Mouse (Mus musculus) T-helper 2 cell (primary cell): ENCODE results near the gene Il17rb.

Source experiments
- in situ Hi-C: fragments of 300-600 bp; cut with MboI, MseI; formaldehyde crosslinking; loops from one replicate; pipeline ENCODE4 v1.15.1; 2025; ENCODE audit warnings: high pct_unique_total_duplicates

Il17rb gene

GRCm38 (mm10) chr14:30016666-30017065, 8.0 kb upstream of the Il17rb start:
- in situ Hi-C loops = no loop called here

DNA sequence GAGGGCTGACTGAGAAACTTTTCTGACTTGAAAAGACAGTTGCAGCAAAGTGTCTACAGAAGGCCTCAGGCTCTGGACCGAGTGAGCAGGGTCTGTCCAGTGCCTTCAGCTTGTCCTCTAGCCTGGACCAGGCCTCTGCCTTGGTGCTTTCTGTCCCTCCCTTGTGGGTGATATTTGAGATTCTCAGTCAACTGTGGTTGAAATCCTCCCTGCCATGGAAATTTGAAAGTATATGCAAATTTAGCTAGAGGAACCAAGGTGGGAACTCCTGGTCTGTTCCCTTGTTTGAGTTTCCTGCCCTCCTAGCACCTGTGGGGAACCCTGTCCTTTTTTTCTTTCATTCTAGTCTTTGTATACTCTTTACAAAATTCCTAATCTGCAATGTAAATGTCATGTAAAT, 6.3 kb upstream of the Il17rb start:
- in situ Hi-C loops = no loop called here

- in situ Hi-C loops = no loop called here
These were observed 5.8 kb upstream of the Il17rb start for GRCm38 (mm10) chr14:30014487-30014886.

DNA sequence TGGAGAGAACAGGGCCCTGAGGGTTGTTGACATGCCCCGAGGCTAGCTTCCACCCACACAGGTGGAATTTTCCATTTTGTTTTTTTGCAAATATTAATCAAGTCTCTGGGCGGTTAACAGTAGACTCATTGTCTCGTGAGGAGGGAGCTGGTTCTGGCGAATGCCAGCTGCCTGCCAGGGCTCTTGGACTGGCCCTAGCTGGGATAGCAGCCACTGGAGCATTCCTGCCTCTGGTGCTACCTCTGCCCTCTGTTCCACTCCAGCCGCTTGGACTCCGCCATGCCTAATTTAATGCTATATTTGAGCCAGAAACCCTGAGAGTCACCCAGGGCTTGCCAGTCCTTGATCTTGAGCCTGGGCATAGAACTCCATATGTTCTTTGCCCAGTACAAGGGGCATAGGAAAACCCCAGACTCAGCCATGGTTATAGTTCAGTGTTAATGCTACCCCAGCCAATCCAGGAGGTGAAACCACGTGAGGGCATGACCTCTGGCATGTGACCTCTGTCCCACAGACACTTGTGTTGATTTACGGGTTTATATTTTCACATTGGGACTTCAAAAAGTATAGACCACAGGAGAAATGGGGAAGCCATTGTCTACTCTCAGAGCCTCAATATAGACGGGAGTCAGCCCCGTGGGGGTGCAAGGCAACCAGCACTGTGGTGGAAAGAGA, 3.3 kb upstream of the Il17rb start:
- in situ Hi-C loops = no loop called here

- in situ Hi-C loops = no loop called here
These were observed 1.3 kb upstream of the Il17rb start for GRCm38 (mm10) chr14:30009864-30010560.

GRCm38 (mm10) chr14:29999475-29999811, 9.3 kb downstream of the Il17rb start:
- in situ Hi-C loops = loop anchor here (25.0 kb wide), 1 partner anchor 1263 kb away; the partner anchor contains the start of genes Bap1 and Phf7

- in situ Hi-C loops = loop anchor here (25.0 kb wide), 1 partner anchor 1263 kb away; the partner anchor contains the start of genes Bap1 and Phf7
These were observed 9.8 kb downstream of the Il17rb start for GRCm38 (mm10) chr14:29998747-29999474.

DNA sequence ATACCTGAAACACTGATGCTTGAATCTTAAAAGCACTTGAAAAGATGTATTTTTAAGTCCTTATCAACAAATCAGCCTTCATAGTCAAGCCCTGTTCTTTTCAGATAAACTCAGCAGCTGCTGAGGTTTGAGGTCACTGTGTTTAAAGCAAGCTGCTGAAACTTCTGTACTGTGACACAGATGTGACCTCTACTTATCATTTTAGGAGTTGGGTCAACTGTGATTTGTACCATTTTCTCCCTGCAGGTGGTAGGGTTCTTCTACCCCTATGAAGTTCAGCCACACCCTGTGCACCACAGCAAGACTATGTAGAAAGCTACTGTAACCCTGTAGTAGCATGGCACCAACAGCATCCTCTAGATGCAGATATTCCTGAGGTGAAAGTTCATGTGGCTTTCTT, 11.4 kb downstream of the Il17rb start:
- in situ Hi-C loops = loop anchor here (25.0 kb wide), 1 partner anchor 1265 kb away; the partner anchor contains the start of genes Bap1 and Phf7

- in situ Hi-C loops = loop anchor here (25.0 kb wide), 1 partner anchor 1266 kb away; the partner anchor contains the start of genes Bap1 and Phf7
These were observed 12.5 kb downstream of the Il17rb start for GRCm38 (mm10) chr14:29996000-29996751.

- in situ Hi-C loops = loop anchor here (25.0 kb wide), 1 partner anchor 1267 kb away; the partner anchor contains the start of genes Bap1 and Phf7
These were observed 13.7 kb downstream of the Il17rb start for GRCm38 (mm10) chr14:29994976-29995375.

GRCm38 (mm10) chr14:29988337-29988736, 20.4 kb downstream of the Il17rb start:
- in situ Hi-C loops = loop anchor here (25.0 kb wide), 1 partner anchor 1274 kb away; the partner anchor contains the start of genes Bap1 and Phf7

DNA sequence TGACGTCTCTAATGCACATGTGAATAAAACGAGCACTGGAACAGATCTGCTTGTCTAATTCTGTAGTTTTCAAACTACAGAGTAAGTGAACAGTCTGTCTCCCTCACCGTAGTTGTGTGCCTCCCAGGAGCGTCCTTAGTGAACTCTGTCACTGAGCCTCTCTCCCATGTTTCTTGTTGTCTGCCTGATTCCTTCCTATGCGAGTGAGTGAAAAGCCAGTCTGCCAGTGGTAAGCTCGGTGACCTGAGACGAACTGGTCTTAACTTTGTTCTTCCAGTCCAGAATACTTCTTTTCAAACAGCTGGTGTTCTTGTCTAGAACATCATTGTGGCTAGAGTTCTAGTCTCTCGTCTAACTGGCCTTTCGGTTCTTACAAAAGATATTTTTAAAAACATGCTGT, 21.0 kb downstream of the Il17rb start:
- in situ Hi-C loops = loop anchor here (25.0 kb wide), 1 partner anchor 1275 kb away; the partner anchor contains the start of genes Bap1 and Phf7

DNA sequence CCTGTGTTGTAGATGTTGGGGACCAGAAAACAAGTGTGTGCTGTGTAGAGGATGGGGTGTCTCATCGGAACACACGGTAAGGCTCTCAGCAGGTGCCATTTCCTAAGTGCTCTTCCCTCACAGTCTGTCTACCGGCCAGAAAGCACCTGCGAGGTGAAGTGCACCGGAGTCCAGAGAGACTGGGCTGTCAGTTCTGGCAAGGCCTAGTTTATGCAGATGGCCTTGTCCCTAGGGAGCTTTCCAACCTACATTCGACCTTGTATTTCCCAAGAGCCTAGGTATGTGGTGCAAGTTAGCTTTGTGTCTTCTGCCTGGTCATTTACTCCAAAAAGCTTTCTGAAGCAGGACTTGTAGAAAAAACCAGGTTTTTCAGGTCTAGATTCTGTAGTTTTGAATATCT, 21.4 kb downstream of the Il17rb start:
- in situ Hi-C loops = loop anchor here (25.0 kb wide), 1 partner anchor 1275 kb away; the partner anchor contains the start of genes Bap1 and Phf7

- in situ Hi-C loops = loop anchor here (25.0 kb wide), 1 partner anchor 1276 kb away; the partner anchor contains the start of genes Bap1 and Phf7
These were observed 22.6 kb downstream of the Il17rb start for GRCm38 (mm10) chr14:29986096-29986495.

DNA sequence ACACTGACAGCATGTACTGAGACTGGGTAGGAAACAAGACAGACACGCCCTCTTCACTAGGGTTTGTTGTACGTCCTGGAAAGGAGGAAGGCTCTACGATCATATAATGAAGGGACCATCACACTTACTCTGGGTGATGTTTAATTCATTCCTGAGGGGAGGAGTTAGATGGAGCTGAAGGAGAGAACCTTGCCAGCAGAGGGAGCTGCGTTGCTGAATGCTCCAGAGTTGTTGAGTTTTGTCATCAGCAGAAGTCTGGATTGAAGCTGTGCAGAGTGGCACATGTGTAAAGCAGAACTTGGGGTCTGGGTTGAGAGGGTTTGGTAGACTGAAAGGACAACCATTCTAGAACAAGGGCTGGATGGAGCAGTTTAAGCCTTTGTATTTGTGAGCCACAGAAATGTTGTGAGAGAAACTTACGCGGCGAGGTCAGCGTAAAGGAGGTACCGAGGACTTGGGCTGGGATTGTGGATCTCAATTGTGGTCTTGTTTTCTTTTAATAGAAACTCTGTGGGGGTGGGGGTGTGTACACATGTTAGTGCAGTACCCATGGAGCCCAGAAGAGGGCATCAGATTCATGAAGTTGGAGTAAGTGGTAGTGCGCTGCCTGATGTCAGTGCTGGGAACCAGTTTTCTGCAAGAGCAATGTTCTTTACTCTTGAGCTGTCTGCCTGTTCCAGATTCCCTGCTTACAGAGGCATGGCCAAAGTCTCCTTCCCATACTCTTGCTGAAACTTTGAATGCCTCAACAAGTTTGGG, 28.1 kb downstream of the Il17rb start:
- in situ Hi-C loops = loop anchor here (25.0 kb wide), 1 partner anchor 1282 kb away; the partner anchor contains the start of genes Bap1 and Phf7

DNA sequence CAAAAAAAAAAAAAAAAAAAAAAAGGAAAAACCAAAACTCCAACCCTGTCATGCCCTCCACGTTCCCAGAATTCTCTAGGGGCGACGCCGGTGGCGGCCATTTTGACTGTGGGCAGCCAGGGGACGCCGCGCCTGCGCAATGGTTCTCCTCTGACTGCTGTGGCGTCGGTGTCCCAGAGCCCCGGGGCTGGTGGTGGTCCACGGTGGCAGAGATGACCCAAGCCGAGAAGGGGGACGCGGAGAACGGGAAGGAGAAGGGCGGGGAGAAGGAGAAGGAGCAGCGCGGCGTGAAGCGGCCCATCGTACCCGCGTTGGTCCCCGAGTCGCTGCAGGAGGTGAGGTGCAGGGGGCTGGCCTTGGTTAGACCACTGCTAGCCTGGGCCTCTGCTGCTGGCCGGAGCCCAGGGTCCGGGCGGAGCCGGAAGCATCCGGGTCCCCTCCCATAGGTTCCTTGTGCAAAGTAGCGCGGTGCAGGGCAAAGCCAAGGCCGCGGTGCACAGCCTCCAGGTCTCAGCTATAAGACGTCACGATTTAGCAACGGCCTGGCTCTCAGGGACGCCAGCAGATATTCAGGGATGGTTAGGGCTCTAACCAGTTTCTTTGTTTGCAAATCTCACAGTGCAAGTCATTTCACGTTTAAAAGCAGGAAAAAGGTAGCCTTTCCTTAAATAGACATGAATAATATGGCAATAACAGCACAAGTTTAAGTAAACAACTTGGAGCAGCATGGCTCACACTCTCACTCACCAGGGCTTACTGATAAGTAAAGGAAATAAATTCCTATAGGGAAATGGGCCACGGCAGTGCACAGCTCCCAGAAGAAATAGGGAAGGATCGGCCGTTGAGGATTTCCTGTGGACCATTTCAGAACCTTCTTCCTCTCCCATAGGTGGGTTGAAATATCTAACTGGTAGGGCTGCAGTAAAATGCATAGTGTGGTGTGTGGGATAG, 30.2 kb downstream of the Il17rb start, which contains the start of gene Actr8:
Actr8 (plus strand) TSS at position 84 of the 951 bp plus-strand sequence.
- in situ Hi-C loops = loop anchor here (25.0 kb wide), 1 partner anchor 1284 kb away; the partner anchor contains the start of genes Bap1 and Phf7

- in situ Hi-C loops = loop anchor here (25.0 kb wide), 1 partner anchor 1285 kb away; the partner anchor contains the start of genes Bap1 and Phf7
These were observed 31.8 kb downstream of the Il17rb start for GRCm38 (mm10) chr14:29976927-29977326.

- in situ Hi-C loops = no loop called here
These were observed 36.7 kb downstream of the Il17rb start for GRCm38 (mm10) chr14:29971993-29972392.

GRCm38 (mm10) chr14:29971446-29971845, 37.2 kb downstream of the Il17rb start:
- in situ Hi-C loops = no loop called here
